Mouse (Mus musculus) left cerebral cortex, adult 9 months (tissue): ENCODE measurements around the gene Snupn.
"Not testable (repeated sequence)": the region's sequence is repeated elsewhere in the genome, so short reads cannot be mapped to it uniquely, and the experiment has no call there.

ENCODE experiments used
- DNase-seq, 2 experiments: peaks; one replicate each; pipeline ENCODE4 v3.0.0; 2022; ENCODE audit warnings: low spot score in 2 of 2

The Snupn gene

GRCm38 (mm10) chr9:56930556-56930955 lies 20.1 kb upstream of the Snupn start:
- no peak for DNase-seq

GRCm38 (mm10) chr9:56936861-56937222 lies 13.8 kb upstream of the Snupn start:
- DNase-seq: no peak

GRCm38 (mm10) chr9:56937223-56938160 lies 13.2 kb upstream of the Snupn start, which contains the start of gene Imp3:
Imp3 (plus strand) TSS chr9:56937475.
- DNase-seq: peak; percentile 80 to 95

- DNase-seq: no peak
Measured at GRCm38 (mm10) chr9:56938374-56938773, 12.3 kb upstream of the Snupn start.

- peak in 1 of 2 experiments; percentile 38 for DNase-seq
Measured at GRCm38 (mm10) chr9:56947481-56947880, 3.2 kb upstream of the Snupn start.

- not testable (repeated sequence) for DNase-seq
Measured at GRCm38 (mm10) chr9:56948699-56949098, 2.0 kb upstream of the Snupn start.

- no peak for DNase-seq
Measured at GRCm38 (mm10) chr9:56949767-56950166, 911 bp upstream of the Snupn start.

GRCm38 (mm10) chr9:56953562-56953961 lies 2.9 kb downstream of the Snupn start:
- DNase-seq: no peak

- no peak for DNase-seq
Measured at GRCm38 (mm10) chr9:56956966-56957675, 6.4 kb downstream of the Snupn start.

- DNase-seq: no peak
Measured at GRCm38 (mm10) chr9:56958689-56959088, 8.0 kb downstream of the Snupn start.

GRCm38 (mm10) chr9:56961591-56961990 lies 10.9 kb downstream of the Snupn start:
- no peak for DNase-seq

GRCm38 (mm10) chr9:56970158-56970557 lies 19.5 kb downstream of the Snupn start:
- no peak for DNase-seq

GRCm38 (mm10) chr9:56973960-56974524 lies 23.4 kb downstream of the Snupn start:
- DNase-seq: no peak

GRCm38 (mm10) chr9:56975199-56975598 lies 24.5 kb downstream of the Snupn start:
- DNase-seq: no peak

GRCm38 (mm10) chr9:56980186-56980585 lies 29.5 kb downstream of the Snupn start:
- no peak for DNase-seq

- DNase-seq: peak; percentile 9 to 42
Measured at GRCm38 (mm10) chr9:56981502-56981901, 30.8 kb downstream of the Snupn start.

- peak in 1 of 2 experiments; percentile 83 for DNase-seq
Measured at GRCm38 (mm10) chr9:56994286-56995197, 43.9 kb downstream of the Snupn start, which contains the start of gene Ptpn9. Ptpn9 (plus strand) TSS chr9:56994923.

- DNase-seq: peak in 1 of 2 experiments; percentile 21
Measured at GRCm38 (mm10) chr9:56995198-56996027, 44.7 kb downstream of the Snupn start.

- DNase-seq: peak in 1 of 2 experiments; percentile 26
Measured at GRCm38 (mm10) chr9:56996028-56996346, 45.3 kb downstream of the Snupn start.

- not testable (repeated sequence) for DNase-seq
Measured at GRCm38 (mm10) chr9:56997206-56997605, 46.5 kb downstream of the Snupn start.
